Mouse (Mus musculus): ENCODE data around the gene Itga2.

DNA sequence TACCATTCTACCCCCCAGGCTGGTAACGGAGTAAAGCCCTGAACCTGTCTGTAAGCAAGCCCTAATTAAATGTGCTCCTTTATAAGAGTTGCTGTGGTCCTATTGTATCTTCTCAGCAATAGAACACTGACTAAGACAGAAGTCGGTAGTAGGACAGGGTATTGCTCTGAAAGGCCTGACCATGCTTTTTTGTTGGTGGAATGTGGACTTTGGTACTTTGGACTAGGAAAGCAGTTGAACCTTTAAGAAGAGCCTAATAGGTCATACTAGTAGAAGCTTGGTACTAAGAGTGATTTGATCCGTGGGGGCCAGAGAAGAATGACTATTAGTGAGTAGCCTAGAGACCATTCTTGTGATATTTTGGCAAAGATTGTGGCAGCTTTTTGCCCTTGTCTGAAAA is 130.0 kb downstream of the Itga2 start:
- TF ChIP-seq CTCF (IDR thresholded peaks at IDR 0.05; ENCODE audit: control insufficient read depth, insufficient read depth, insufficient read length) = no peak
- no peak for TF ChIP-seq USF1 (IDR thresholded peaks at IDR 0.05; ENCODE audit: low read depth)
- no peak for TF ChIP-seq CEBPB (IDR thresholded peaks at IDR 0.05; ENCODE audit: low read depth)
- TF ChIP-seq MYOG (IDR thresholded peaks at IDR 0.05; ENCODE audit: control insufficient read depth, extremely low read depth, insufficient read length) = no peak
- no peak for TF ChIP-seq MYOD1 (IDR thresholded peaks at IDR 0.05; ENCODE audit: control insufficient read depth, insufficient read length, low read depth)
- no peak for TF ChIP-seq MAX (IDR thresholded peaks at IDR 0.05)

All from C2C12 (cell line).